33 mouse cellular contexts compared by ENCODE assay signal in the genomic region with DNA sequence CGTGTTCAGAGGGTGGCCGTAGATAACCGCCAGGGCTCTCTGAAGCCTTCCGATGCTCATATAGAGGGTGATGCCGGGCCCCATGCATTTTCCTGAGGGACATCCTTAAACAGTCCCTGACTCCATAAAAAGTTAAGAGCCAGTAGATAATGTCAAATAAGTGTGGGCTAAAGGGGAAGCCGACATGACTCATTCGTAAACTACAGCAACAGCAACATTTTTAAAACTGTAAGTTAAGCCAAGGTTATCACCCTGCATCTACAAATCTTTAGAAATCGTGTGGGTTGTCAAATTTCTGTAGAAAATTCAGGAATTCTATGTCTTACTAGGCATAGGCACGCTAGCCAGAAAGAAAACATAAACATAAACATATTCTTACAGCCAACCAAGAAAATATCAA. TPM values are rescaled to one million over a fixed set of nuclear protein-coding genes. Genes with fewer than 3 reads are reported as not detected.
DNase-seq lines count a peak whose midpoint lies in the region.
"Had no signal": no experiment of that assay in that cellular context is flagged by ENCODE, and none has a peak within 500 bp of the region (broad histone marks: within the 10 kb centered on the region; RNA-seq: fewer than 3 reads in every experiment).

No protein-coding gene starts in this region.

- peak; percentile 77 for DNase-seq in heart, adult 11 months
- DNase-seq in heart, postnatal 10 days = no peak
- DNase-seq in 3T3-L1 (ENCODE audit: low read depth, low spot score) (peak; percentile 55), 416B (ENCODE audit: low read depth) (peak; percentile 57)
- no peak for DNase-seq in frontal cortex, adult 2 months (ENCODE audit: extremely low spot score in 1 of 2, low spot score in 1 of 2)
- no peak for DNase-seq in kidney, adult 8-10 months
- DNase-seq: adrenal gland, adult 2 months; adrenal gland, postnatal 14 days; B cell, adult 2 months; cerebellum, adult 11-12 months; cerebellum, adult 8-10 months; cerebellum, postnatal 10 days; cerebellum, postnatal 36 days; embryo, embryonic 11 days; gastrocnemius, postnatal 10 days; heart, adult 18-20 months; heart, postnatal 14 days; heart, postnatal 4 days had no signal

- intact Hi-C loops in heart, postnatal 10 days (cut with DNase I) = no loop called here

RNA-seq across cellular contexts. Expression of a gene that starts 33.6 kb away (rescaled TPM):
- not detected for total RNA-seq in heart, postnatal 10 days (2021)
- polyA plus RNA-seq in frontal cortex, adult 2 months (2012; rRNA removed) = 1.3 TPM in 1 of 2 replicates, not detected in the other
- total RNA-seq: adrenal gland, adult 2 months; adrenal gland, postnatal 14 days; gastrocnemius, postnatal 10 days; gastrocnemius, postnatal 4 days; heart, adult 18-20 months; heart, postnatal 14 days; heart, postnatal 4 days; hindbrain, postnatal 0 days had no signal
- polyA plus RNA-seq: adrenal gland, adult 2 months; cortical plate, adult 2 months; embryonic facial prominence, embryonic 10.5 days; embryonic facial prominence, embryonic 13.5 days; erythroblast, embryonic 14.5 days; forebrain, embryonic 13.5 days; forebrain, embryonic 16.5 days; G1E; heart, embryonic 12.5 days; heart, embryonic 15.5 days; hindbrain, embryonic 11.5 days; hindbrain, embryonic 14.5 days; hindbrain, postnatal 0 days; intestine, embryonic 14.5 days; intestine, postnatal 0 days had no signal

Comparison
In these comparisons a context has a peak if more than half of its experiments do, and no peak if none do; other contexts are left out.
1. DNase-seq: peak in heart, adult 11 months (single experiment), 3T3-L1 (single experiment) and 416B (single experiment); none in heart, postnatal 10 days (0 of 2), frontal cortex, adult 2 months (0 of 2) and kidney, adult 8-10 months (0 of 2).